Mouse (Mus musculus): Measurements from ENCODE around the gene Per3. TPM values are rescaled to one million over a fixed set of nuclear protein-coding genes. Genes with fewer than 3 reads are reported as not detected.

Gene Per3
- polyA plus RNA-seq, 1 experiment from 2014 or later: 5.9 TPM

GRCm38 (mm10) chr4:150968956-150969355, 75.5 kb downstream of the Per3 start:
- 80% methylated on average over 8 of the region's 8 CpGs for WGBS (ENCODE audit: insufficient replicate concordance)
- Histone ChIP-seq H3K27me3 (ENCODE audit: insufficient read depth, low read length) (no peaks in the 10 kb centered on the region), H3K4me2 (ENCODE audit: low read depth, low read length) (no peak overlapping the region), H3K4me3 (ENCODE audit: low read depth, low read length) (no peak overlapping the region), H3K36me3 (replicated peaks; ENCODE audit: insufficient read depth, low read length) (no peaks in the 10 kb centered on the region), H3K27ac (ENCODE audit: low read depth) (no peak overlapping the region), H3K4me1 (ENCODE audit: insufficient read depth) (0 out of 2 replicates have a peak, but pooled peaks cover 4% of the 10 kb centered on the region), H3K9ac (replicated peaks) (no peak overlapping the region), H3K9me3 (ENCODE audit: low read length) (no peaks in the 10 kb centered on the region)
- DNase-seq (no peak), ATAC-seq (no peak)
- TF ChIP-seq EP300 (IDR thresholded peaks at IDR 0.05; ENCODE audit: low read depth) (no peak), CTCF (IDR thresholded peaks at IDR 0.05; ENCODE audit: low read depth) (no peak)

DNA sequence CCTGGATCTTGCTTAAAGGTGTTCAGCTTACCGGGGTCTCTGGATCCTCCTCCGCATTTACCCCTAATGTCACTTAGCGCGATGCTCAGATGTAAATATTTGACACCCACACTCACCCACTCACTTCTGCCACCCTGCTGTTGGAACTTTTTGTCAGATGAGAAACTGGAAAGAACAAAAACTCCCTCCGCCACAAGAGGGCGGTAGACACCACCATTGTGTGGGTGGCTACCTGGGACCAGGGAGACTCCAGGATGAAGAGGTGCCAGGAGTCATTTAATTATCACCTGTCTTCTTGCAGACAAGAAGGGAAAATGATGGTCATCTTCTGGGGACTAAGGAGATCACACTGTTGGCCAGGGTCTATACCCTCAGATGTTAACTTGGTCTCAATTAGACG, 77.9 kb downstream of the Per3 start:
- Histone ChIP-seq H3K36me3 (replicated peaks; ENCODE audit: insufficient read depth, low read length) (no peaks in the 10 kb centered on the region), H3K4me3 (ENCODE audit: low read depth, low read length) (no peak overlapping the region), H3K9ac (replicated peaks) (no peak overlapping the region), H3K27me3 (ENCODE audit: insufficient read depth, low read length) (no peaks in the 10 kb centered on the region), H3K27ac (ENCODE audit: low read depth) (no peak overlapping the region), H3K4me2 (ENCODE audit: low read depth, low read length) (no peak overlapping the region), H3K9me3 (ENCODE audit: low read length) (no peaks in the 10 kb centered on the region), H3K4me1 (ENCODE audit: insufficient read depth) (0 out of 2 replicates have a peak, but pooled peaks cover 4% of the 10 kb centered on the region)
- ATAC-seq: no peak
- TF ChIP-seq CTCF (IDR thresholded peaks at IDR 0.05; ENCODE audit: low read depth) (peak; percentile 76), EP300 (IDR thresholded peaks at IDR 0.05; ENCODE audit: low read depth) (no peak)
- WGBS (ENCODE audit: insufficient replicate concordance): 12% methylated on average over 7 of the region's 7 CpGs
- peak; percentile 74 for DNase-seq

DNA sequence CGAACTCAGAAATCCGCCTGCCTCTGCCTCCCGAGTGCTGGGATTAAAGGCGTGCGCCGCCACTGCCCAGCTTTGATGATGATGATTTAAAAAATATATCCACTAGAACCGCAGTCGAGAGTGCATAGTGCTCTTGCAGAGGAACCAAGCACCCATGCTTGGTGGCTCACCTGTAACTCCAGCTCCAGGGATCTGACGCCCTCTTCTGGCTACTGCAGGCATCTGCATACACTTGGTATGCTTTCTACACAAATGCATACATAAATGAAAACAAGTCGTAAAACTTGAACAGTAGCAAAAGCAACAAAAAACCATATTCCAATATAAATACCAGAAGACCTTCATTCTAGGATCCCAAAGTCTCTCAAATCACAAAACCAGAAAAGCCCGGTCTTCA, 78.9 kb downstream of the Per3 start:
- Histone ChIP-seq H3K27ac (ENCODE audit: low read depth) (no peak overlapping the region), H3K4me1 (ENCODE audit: insufficient read depth) (0 out of 2 replicates have a peak, but pooled peaks cover 4% of the 10 kb centered on the region), H3K9me3 (ENCODE audit: low read length) (no peaks in the 10 kb centered on the region), H3K4me2 (ENCODE audit: low read depth, low read length) (no peak overlapping the region), H3K9ac (replicated peaks) (no peak overlapping the region), H3K36me3 (replicated peaks; ENCODE audit: insufficient read depth, low read length) (no peaks in the 10 kb centered on the region), H3K27me3 (ENCODE audit: insufficient read depth, low read length) (no peaks in the 10 kb centered on the region), H3K4me3 (ENCODE audit: low read depth, low read length) (no peak overlapping the region)
- ATAC-seq: no peak
- DNase-seq: no peak
- WGBS (ENCODE audit: insufficient replicate concordance): 66% methylated on average over 11 of the region's 11 CpGs
- TF ChIP-seq EP300 (IDR thresholded peaks at IDR 0.05; ENCODE audit: low read depth) (no peak), CTCF (IDR thresholded peaks at IDR 0.05; ENCODE audit: low read depth) (peak; percentile 24)

GRCm38 (mm10) chr4:150964635-150965554, 79.6 kb downstream of the Per3 start:
- Histone ChIP-seq H3K9me3 (ENCODE audit: low read length) (no peaks in the 10 kb centered on the region), H3K27me3 (ENCODE audit: insufficient read depth, low read length) (no peaks in the 10 kb centered on the region), H3K36me3 (replicated peaks; ENCODE audit: insufficient read depth, low read length) (no peaks in the 10 kb centered on the region), H3K4me3 (ENCODE audit: low read depth, low read length) (peak overlapping the region; percentile 16; the same call in 1 of the 2 replicates), H3K4me2 (ENCODE audit: low read depth, low read length) (peak overlapping the region; percentile 65), H3K4me1 (ENCODE audit: insufficient read depth) (0 out of 2 replicates have a peak, but pooled peaks cover 4% of the 10 kb centered on the region), H3K9ac (replicated peaks) (no peak overlapping the region), H3K27ac (ENCODE audit: low read depth) (no peak overlapping the region)
- ATAC-seq (peak; percentile 82), DNase-seq (peak; percentile 87)
- WGBS (ENCODE audit: insufficient replicate concordance): 7% methylated on average over 25 of the region's 25 CpGs
- TF ChIP-seq EP300 (IDR thresholded peaks at IDR 0.05; ENCODE audit: low read depth) (no peak), CTCF (IDR thresholded peaks at IDR 0.05; ENCODE audit: low read depth) (peak; percentile 89)

- TF ChIP-seq EP300 (IDR thresholded peaks at IDR 0.05; ENCODE audit: low read depth) (no peak), CTCF (IDR thresholded peaks at IDR 0.05; ENCODE audit: low read depth) (no peak)
- DNase-seq (no peak), ATAC-seq (no peak)
- Histone ChIP-seq H3K4me1 (ENCODE audit: insufficient read depth) (0 out of 2 replicates have a peak, but pooled peaks cover 4% of the 10 kb centered on the region), H3K4me2 (ENCODE audit: low read depth, low read length) (no peak overlapping the region), H3K27me3 (ENCODE audit: insufficient read depth, low read length) (no peaks in the 10 kb centered on the region), H3K4me3 (ENCODE audit: low read depth, low read length) (no peak overlapping the region), H3K9ac (replicated peaks) (no peak overlapping the region), H3K9me3 (ENCODE audit: low read length) (no peaks in the 10 kb centered on the region), H3K27ac (ENCODE audit: low read depth) (no peak overlapping the region), H3K36me3 (replicated peaks; ENCODE audit: insufficient read depth, low read length) (no peaks in the 10 kb centered on the region)
- 61% methylated on average over 2 of the region's 2 CpGs for WGBS (ENCODE audit: insufficient replicate concordance)
Measured at GRCm38 (mm10) chr4:150963711-150964110, 80.8 kb downstream of the Per3 start.

DNA sequence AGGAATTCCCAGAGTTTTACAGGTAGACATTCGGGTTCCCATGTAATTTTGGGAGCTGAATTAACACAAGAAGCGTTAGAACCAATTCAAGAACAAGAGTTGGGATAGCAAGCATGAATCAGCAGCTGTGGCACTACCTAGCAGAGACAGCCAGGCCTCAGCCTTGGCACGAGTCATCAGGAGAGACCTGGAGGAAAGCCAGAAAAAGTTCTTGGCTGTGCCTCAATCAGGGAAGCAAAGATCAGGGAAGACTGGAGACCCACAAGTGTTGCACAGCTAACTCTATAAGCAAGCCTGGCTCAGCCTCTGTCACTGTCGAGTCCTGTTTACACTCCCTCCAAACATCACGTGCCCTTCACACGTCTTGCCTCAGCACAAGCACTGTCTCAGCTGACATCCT, 82.2 kb downstream of the Per3 start:
- no peak for TF ChIP-seq EP300 (IDR thresholded peaks at IDR 0.05; ENCODE audit: low read depth)
- TF ChIP-seq CTCF (IDR thresholded peaks at IDR 0.05; ENCODE audit: low read depth): no peak
- Histone ChIP-seq H3K4me3 (ENCODE audit: low read depth, low read length) (no peak overlapping the region), H3K27me3 (ENCODE audit: insufficient read depth, low read length) (no peaks in the 10 kb centered on the region), H3K36me3 (replicated peaks; ENCODE audit: insufficient read depth, low read length) (no peaks in the 10 kb centered on the region), H3K9me3 (ENCODE audit: low read length) (no peaks in the 10 kb centered on the region), H3K4me1 (ENCODE audit: insufficient read depth) (0 out of 2 replicates have a peak, but pooled peaks cover 4% of the 10 kb centered on the region), H3K27ac (ENCODE audit: low read depth) (no peak overlapping the region), H3K4me2 (ENCODE audit: low read depth, low read length) (no peak overlapping the region), H3K9ac (replicated peaks) (no peak overlapping the region)
- 49% methylated on average over 6 of the region's 6 CpGs for WGBS (ENCODE audit: insufficient replicate concordance)
- ATAC-seq (no peak), DNase-seq (no peak)

Measured in liver, postnatal 0 days (tissue).